Mouse (Mus musculus): Measurements from ENCODE around the gene Sh3pxd2a. TPM values are rescaled to one million over a fixed set of nuclear protein-coding genes. Genes with fewer than 3 reads are reported as not detected.

Sh3pxd2a gene
- polyA plus RNA-seq, 1 experiment: 5.5 TPM

DNA sequence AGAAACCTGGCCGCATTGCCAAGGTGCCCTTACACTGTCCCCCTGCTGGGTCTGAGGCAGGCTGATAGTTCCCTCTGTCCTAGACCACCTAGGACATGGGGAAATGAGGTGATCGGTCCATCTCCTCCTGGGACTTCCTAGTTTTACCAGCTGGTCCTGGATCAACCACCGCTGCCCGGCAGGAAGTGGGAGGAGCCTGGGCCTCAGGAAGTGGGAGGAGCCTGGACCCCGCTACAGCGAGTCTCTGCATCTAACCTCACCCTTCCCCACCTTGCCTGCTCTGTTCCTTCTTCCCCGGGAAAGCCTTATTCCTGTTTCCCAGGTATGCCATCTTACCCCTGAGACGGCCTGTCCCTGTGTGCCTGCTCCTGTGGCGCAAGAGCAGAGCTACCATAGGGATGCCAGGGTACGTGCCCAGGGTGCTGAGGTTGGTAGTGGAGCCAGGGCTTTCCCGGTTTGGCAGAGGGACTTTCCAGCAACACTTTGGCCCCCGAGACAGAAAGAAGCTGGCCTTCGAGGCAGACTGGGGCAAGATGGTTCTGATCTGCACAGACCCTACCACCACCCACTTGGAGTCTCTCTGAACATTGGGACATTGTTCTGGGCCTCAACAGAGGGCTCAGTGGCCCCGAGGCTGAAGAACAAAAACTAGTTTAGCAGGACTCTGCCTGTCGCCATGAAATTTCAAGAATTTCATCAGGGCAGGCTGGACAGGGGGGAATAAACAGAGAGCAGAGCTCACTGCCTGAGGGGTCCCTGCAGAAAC lies 104.9 kb downstream of the Sh3pxd2a start:
- 63% methylated on average over 15 of the region's 15 CpGs for WGBS
- DNase-seq (ENCODE audit: low read depth, low spot score): no peak

DNA sequence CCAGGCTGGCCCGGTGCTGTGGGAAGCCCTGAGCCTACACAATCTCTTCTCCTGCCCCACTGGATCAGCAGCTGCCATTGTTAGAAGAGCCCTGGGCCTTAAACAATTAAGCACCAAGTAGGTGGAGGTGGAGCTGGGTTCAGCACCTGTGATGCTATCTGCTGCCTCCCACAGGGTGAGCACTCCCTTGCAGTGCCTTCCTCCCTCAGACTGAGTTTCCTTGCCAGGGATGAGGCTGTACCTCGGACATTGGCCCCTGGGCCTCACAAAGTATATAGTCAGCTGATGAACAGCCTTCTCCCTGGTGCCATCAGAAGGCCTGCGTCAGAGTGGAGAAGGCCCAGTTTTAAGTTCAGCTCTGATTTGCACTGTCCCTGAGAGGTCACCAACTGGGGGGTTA lies 106.9 kb downstream of the Sh3pxd2a start:
- WGBS: 76% methylated on average over 3 of the region's 3 CpGs
- no peak for DNase-seq (ENCODE audit: low read depth, low spot score)

DNA sequence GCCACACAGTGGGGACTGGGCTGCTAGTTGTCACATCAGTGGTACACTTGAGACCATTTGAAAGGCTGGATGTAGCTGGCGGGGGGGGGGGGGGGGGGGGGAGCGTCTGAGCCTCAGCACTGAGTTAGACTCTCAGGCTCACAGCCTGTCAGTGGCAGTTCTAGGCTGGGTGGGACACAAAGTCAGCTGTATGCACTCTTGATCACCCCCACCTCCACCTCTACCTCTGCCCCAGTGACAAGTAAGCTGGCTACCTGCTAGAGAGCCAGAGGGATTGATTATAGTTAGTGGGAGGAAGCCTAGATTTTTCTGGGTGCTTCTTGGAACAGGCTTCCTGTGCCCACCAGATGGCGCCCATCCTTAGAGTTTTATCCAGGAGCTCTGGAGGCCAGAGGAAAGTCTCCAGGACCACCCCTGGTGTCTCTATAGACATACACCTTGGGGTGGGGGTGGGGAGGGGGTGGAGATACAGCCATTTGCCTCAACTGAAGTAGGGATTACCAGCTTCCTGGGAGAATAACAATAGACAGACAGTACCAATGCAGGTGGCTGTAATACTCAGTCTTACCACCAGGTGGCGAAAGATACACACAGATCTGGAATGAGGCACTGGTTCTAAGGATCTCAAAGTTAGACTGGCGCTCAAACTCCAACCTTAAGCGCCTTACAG lies 107.9 kb downstream of the Sh3pxd2a start:
- 18% methylated on average over 6 of the region's 6 CpGs for WGBS
- peak; percentile 47 for DNase-seq (ENCODE audit: low read depth, low spot score)

DNA sequence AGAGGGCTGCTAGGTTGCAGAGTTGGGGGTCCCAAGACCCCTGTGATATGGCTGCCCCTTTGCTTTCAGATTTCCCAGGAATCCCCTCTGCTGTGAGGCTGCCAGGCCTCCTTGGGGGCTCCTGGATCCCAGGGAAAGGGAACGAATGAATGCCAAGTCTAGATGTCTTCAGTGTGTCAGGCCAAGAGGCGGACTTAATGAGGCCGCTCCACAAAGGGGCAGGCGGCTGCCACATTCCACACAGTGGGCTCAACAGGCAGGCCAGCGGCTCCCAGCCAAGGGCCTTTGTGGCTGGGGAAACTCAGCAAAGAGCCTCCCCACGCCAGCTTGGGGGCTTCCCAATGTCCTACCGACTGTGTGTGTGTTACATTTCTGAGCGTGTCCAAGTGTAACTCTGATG lies 109.7 kb downstream of the Sh3pxd2a start:
- 96% methylated on average over 8 of the region's 8 CpGs for WGBS
- DNase-seq (ENCODE audit: low read depth, low spot score): no peak

DNA sequence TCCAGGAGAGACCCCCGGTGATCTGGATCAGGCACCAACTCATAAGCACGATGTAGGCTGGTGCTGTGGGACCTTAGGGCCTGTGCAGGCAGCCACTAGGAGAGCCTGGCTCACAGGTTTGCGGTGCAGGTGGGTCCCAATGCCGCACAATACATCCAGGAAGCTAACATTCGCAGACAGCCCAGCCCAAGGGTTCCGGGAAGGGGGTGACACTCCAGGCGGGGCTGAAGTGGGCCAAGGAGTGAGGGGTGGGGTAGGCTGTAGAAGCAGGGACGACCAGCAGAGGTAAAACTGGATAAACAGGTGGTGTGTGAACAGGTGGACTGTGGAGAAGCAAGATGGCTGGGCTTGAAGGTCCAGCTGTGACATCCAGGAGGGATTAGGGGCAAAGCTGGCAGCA lies 115.2 kb downstream of the Sh3pxd2a start:
- 60% methylated on average over 8 of the region's 8 CpGs for WGBS

DNA sequence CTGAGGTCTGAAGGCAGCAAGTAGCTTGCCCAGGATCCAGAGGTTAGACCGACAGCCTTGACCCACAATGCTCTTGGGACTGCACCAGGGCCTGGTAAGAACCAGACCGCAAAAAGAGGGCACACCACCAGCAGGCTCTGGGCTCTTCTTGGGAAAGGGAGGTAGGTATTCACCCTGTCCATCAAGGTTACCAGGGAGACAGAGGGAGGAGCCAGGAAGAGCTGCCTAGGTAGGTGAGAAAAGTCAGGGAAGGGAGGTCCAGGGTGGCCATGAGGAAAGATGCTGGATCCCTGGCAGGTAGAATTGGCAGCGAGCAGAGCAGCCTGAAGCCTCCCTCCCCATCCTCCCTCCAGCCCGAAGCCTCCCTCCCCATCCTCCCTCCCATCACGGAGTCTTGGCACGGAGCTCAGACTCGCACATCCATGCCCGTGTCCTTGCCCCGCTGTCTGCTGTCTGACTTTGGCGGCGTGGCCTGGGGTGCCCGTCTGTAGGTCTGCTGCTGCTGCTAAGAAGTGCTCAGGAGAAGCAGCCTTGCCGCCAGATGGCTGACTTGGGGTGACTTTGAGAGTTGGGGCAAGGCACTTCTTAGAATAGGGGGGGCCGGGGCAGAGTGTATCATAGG lies 115.7 kb downstream of the Sh3pxd2a start:
- DNase-seq (ENCODE audit: low read depth, low spot score): no peak
- WGBS: 83% methylated on average over 14 of the region's 14 CpGs

More for the DNA sequence above, 115.2 kb downstream of the Sh3pxd2a start:
- DNase-seq (ENCODE audit: low read depth, low spot score): no peak

DNA sequence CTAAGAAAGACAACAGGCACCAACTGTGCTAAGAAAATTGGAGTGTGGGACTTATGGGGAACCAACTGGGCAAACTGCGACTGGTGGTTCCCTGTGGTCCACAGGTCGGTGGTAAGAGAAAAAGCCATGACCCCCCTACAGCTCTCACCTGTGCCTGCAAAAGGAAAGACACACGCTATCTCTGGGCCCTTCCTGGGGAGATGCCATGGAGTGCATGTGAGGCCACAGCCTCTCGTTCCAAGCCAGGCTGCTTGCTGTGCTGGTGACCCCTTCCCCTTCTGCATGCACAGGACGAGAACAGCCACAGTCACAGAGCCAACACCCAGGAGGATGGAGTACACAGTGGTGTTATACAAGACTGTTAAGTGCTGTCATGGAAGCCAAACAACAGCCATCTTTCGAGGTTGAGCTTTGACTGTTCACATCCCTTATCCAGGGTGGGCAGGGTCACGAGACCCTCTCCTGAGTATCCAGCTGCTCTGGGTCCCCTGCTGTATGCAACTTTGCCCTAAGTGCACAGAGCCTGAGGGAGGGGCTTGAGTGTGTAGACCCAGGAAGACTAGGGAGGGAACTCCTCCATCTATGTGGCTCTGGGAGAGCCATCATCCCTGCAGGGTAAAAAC lies 117.1 kb downstream of the Sh3pxd2a start:
- WGBS: 88% methylated on average over 7 of the region's 7 CpGs
- DNase-seq (ENCODE audit: low read depth, low spot score): no peak

DNA sequence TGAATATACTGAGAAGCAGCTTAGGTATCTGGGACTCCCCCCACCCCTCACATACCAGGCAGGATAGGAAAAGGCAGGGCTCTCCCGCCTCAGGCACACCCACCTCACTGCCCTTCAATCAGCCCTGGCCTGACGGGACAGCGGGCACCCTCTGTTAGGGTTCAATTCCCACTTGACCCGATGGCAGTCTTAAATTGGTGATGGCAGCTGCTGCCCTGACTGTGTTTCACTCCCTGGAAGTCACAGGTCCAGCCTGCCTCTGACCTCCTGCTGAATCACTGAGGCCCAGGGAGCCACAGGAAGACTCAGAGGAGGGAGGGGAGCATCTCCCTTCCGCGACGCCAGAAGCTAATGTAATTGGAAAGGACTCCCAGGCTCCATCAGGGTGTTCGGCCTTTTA lies 117.6 kb downstream of the Sh3pxd2a start:
- WGBS: 60% methylated on average over 8 of the region's 8 CpGs
- no peak for DNase-seq (ENCODE audit: low read depth, low spot score)

DNA sequence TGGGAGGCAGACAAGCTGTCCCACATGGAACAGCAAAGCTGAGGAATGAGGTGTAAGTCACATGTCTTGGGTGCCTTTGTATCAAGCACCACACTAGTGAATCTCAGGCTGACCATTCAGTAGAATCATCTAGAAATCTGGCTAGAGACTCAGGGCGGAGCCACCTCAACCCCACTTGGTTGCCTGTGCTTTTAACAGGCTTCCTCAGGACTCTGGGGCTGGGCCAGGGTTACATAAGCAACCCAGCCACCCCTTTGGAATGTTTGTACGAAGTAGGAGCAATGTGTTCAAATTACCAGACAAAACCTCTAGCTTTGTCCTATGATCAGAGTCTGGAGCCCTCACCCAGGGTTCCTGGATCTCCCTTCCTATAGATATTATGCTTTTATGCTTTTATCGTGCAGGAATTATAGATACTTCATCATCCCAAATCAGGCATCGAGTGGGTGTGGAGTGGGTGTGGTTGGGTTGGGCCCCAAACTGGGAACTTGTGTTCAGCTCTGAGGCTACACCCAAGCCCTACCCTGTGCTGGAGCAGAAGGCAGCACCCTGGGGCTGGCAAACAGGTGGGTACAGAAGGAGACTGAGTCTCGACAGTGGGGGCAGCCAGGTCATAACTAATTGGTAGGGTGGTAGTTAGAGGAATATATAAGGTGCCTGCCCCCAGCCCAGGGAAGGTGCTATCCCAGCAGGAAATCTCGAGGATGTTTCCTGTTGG lies 118.2 kb downstream of the Sh3pxd2a start:
- no peak for DNase-seq (ENCODE audit: low read depth, low spot score)
- 30% methylated on average over 6 of the region's 6 CpGs for WGBS

DNA sequence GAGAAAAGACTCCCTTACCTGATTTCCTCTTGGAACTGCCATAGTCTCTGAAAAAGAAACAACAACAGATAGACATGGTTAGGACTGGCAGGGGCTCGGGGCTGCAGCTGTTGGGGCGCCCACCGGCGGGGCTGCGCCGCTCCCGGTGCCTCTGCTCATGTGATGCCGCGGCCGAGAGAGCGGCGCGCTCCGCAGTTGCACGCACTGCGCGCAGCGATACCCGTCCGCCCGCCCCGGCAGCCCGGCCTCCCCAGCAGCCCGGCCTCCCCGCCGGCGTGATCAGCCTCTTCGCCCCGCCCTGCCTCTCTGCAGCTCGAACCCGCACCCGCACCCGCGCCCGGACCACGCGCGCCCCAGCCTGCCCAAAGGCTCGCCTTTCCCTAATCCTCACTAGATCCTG lies 120.8 kb downstream of the Sh3pxd2a start:
- WGBS: 4% methylated on average over 39 of the region's 39 CpGs
- DNase-seq (ENCODE audit: low read depth, low spot score): no peak

DNA sequence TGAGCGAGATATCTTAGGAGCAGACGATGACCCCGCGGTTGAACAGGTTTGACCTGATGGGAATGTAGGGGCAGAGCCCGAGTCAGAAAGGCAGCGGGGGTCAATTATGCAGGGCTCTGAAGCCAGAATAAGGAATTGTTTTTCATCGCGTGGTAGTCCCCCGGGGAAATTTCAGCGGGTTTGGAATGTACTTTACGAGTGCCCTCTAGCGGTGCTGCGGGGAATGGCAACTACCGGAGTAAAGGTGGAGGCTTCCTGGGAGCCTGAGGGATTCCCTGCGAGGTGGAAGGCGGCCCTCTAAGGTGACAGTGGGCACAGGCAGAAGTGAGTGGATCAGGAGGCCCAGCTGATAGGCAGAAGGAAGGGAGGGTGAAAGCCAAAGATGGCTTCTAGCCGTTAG lies 125.0 kb downstream of the Sh3pxd2a start:
- no peak for DNase-seq (ENCODE audit: low read depth, low spot score)

DNA sequence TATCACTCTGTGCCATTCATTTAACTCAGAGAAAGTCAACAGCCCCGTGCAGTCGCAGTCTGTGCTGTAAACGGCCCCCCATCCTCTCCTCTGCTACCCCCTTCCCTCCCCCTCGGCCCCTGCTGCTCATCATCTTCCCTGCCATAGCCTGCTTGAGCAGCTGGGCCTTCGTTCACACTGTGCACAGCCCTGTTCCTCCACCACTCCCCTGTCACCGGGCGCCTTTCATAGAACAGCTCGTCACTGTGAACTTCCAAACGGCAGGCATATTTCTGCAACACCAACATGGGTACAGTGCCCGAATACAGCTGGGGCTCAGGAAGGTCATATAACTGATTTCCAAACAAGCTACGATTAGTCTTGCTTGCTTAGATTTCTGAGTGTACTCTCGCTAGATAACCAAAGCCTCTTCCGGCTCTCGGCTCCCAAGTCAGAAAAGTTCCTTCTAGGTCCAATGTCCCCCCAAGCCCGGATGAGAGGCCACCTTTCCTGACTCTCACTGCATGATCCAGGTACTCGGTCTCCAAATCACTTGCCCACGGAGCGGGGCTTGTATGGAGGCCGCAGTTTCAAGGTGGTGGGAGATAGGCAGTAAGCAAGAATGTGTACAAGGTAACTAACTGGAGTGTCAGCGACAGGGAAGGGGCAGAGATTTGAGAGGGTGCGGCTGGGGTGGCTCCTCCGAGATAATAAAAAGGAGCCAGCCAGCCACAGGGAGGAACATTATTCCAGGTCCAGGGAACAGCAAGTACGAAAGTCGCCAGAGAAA lies 125.6 kb downstream of the Sh3pxd2a start:
- 41% methylated on average over 24 of the region's 24 CpGs for WGBS
- no peak for DNase-seq (ENCODE audit: low read depth, low spot score)

More for the DNA sequence above, 125.0 kb downstream of the Sh3pxd2a start:
- WGBS: 4% methylated on average over 17 of the region's 17 CpGs

DNA sequence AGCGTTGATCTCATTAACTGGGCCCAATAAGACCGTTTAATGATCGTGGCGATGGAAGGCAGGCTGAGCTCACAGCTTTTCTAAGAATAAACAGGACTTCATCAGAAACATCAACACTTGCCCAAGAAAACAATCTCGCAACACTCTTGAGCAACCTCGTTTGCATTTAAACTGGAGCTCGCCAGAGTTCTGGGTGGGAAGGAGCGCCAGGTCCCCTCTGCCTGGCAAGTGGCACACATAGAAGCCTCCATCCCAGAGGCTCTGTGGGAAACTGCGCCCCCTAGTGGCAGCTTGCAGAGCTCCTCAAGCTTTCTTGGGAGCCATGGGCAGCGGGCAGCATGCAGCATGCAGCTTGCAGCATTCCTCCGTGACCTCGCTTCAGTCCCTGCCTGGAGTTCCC lies 126.5 kb downstream of the Sh3pxd2a start:
- DNase-seq (ENCODE audit: low read depth, low spot score): peak; percentile 57
- WGBS: 25% methylated on average over 12 of the region's 12 CpGs

DNA sequence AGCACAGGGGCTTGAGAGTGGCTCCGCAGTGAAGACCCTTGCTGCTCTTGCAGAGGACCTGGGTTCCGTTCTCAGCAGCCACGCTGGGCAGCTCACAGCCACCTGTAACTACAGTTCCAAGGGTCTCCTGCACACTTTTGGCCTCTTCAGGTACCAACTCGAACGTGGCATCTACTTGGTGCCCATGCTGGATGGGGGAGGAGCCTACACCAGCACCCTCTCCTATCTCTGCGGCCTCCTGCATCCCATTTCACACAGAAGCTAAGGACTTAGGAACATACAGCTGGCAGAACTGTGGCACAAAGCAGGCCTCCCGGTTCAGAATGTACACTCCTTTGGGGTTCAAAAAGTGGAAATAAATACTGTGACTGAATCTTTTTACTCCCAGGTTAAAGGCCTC lies 127.0 kb downstream of the Sh3pxd2a start:
- 78% methylated on average over 7 of the region's 7 CpGs for WGBS

DNA sequence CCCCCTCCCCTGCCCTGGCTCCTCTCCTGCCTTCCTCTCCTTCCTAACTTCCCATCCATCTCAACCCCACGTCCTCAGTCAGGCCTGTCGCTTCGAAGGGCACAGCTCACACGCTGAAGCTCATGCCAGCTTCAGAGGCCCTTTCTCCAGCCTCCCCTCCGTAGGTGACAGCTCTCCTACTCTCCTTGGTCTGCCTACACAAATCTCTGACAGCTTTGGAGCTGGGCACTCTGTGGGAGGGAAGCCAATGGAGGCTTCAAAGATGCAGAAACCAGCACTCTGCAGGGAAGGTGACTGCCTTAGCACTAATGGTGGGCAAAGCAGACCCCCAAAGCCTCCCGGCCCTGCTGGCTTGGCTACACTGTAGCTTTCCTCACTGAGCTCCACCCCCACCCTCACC lies 128.9 kb downstream of the Sh3pxd2a start:
- WGBS: 84% methylated on average over 6 of the region's 6 CpGs

More for the DNA sequence above, 127.0 kb downstream of the Sh3pxd2a start:
- no peak for DNase-seq (ENCODE audit: low read depth, low spot score)

DNA sequence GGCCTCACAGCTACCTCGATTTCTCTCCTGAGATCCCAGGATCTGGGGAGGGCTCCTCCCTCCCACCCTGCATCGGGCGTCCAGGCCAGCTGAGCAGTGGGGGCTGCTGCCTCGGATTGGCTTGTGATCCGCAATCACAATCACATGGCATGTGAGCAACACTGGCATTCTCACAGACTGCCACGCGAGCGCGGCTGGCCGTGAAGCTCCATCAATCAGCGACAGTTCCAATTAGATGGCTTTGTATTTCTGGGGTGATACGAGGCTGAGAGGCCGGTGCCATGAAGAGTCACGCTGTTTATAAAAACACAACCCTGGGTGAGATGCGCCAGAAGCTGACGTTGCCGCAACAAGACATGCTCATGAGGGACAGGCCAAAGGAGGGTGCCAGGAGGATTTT lies 129.5 kb downstream of the Sh3pxd2a start:
- DNase-seq (ENCODE audit: low read depth, low spot score): no peak
- WGBS: 81% methylated on average over 17 of the region's 17 CpGs

More for the DNA sequence above, 128.9 kb downstream of the Sh3pxd2a start:
- DNase-seq (ENCODE audit: low read depth, low spot score): no peak

DNA sequence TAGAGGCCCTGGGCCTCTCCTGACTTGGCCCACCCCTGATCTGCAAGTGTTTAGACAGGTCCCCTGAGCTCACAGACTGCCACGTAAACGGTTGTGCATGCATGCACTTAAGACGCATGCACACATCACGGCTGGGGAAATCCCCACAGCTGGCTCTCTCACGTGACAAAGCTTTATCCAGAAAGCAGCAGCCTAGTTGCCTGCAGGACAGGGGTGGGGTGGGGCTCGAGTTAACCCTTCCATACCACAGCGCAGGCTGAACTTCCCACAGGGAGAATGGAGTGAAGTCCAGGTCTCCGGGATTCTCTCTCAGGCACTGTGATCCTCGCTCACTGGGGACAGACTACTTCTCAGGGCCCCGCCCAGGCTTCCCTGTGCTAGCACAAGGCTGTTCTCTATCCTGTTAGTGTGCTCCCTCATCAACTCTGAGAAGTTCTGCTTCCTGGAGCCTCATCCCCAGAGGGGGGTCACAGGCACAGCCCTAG lies 133.4 kb downstream of the Sh3pxd2a start:
- 2% methylated on average over 10 of the region's 10 CpGs for WGBS
- no peak for DNase-seq (ENCODE audit: low read depth, low spot score)

DNA sequence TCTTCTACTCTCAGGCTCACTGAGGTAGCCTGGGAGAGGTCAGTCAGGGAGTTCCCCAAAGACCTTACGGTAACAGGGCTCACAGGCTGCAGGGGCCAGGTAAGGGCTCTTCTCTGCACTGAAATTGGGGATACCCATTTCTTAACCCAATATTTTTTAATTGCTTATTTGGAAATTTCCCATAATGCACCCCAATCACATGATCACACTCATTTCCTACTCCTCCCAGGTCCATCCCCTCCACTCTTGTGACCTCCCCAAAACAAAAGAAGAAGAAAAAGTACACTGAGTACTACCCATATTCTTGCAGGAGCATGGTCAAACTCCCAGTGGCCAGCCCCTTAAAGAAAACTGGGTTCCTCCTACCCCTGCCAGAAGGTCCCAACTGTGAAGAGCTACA lies 135.1 kb downstream of the Sh3pxd2a start:
- DNase-seq (ENCODE audit: low read depth, low spot score): no peak
- WGBS: 100% methylated on average over 1 of the region's 1 CpGs
